Comparison of ENCODE assay signal across 8 mouse cellular contexts in genomic region chr5:24351278-24351677, GRCm38 (mm10). TPM values are rescaled to one million over a fixed set of nuclear protein-coding genes. Genes with fewer than 3 reads are reported as not detected.
DNase-seq lines count a peak whose midpoint lies in the region; ATAC-seq and TF ChIP-seq lines count a peak whose summit lies in the region.

Gene Kcnh2 (minus strand): TSS chr5:24351604.

- 0 out of 2 replicates have a peak, but pooled peaks cover under 1% of the 10 kb centered on the region for H3K36me3 ChIP-seq in E14TG2a.4 (ENCODE audit: insufficient read depth, low read length)
- H3K36me3 ChIP-seq in forebrain, embryonic 13.5 days (ENCODE audit: poor library complexity, severe bottlenecking) = no peaks in the 10 kb centered on the region
- no peaks in the 10 kb centered on the region for H3K36me3 ChIP-seq in intestine, embryonic 16.5 days (ENCODE audit: control insufficient read depth, insufficient read depth, low read length)
- H3K36me3 ChIP-seq in midbrain, embryonic 14.5 days (ENCODE audit: control insufficient read depth, insufficient read depth, low read length) = no peaks in the 10 kb centered on the region; the same call in 1 of the 2 replicates

- no peak for TF ChIP-seq CTCF in E14TG2a.4 (conservative IDR thresholded peaks at IDR 0.05; ENCODE audit: low read length)

- peak within 1 kb of the TSS; percentile 87 for H3K9ac ChIP-seq in forebrain, embryonic 13.5 days
- H3K9ac ChIP-seq in intestine, embryonic 16.5 days (ENCODE audit: low read depth, low read length) = peak within 1 kb of the TSS; percentile 83
- H3K9ac ChIP-seq in midbrain, embryonic 14.5 days (replicated peaks; ENCODE audit: low read length) = peak within 1 kb of the TSS; percentile 91

- peaks cover 63% of the 10 kb centered on the region for H3K4me1 ChIP-seq in E14TG2a.4 (replicated peaks; ENCODE audit: low read depth, low read length)
- peaks cover 53% of the 10 kb centered on the region for H3K4me1 ChIP-seq in forebrain, embryonic 13.5 days
- H3K4me1 ChIP-seq in intestine, embryonic 16.5 days (ENCODE audit: control insufficient read depth, insufficient read depth, low read length) = peaks cover 57% of the 10 kb centered on the region
- peaks cover 56% of the 10 kb centered on the region for H3K4me1 ChIP-seq in midbrain, embryonic 14.5 days (ENCODE audit: control insufficient read depth, insufficient read depth, low read length)

- H3K4me2 ChIP-seq in forebrain, embryonic 13.5 days = peak within 1 kb of the TSS; percentile 94
- peak within 1 kb of the TSS; percentile 94 for H3K4me2 ChIP-seq in intestine, embryonic 16.5 days (ENCODE audit: low read depth, low read length)
- peak within 1 kb of the TSS; percentile 97 for H3K4me2 ChIP-seq in midbrain, embryonic 14.5 days (ENCODE audit: low read length)

- 1% methylated on average over 27 of the region's 53 CpGs for WGBS in forebrain, embryonic 13.5 days
- under 1% methylated on average over 45 of the region's 53 CpGs for WGBS in intestine, embryonic 16.5 days
- 0% methylated on average over 40 of the region's 53 CpGs for WGBS in midbrain, embryonic 14.5 days

- H3K4me3 ChIP-seq in E14TG2a.4 (replicated peaks; ENCODE audit: low read length) = peak within 1 kb of the TSS; percentile 84
- H3K4me3 ChIP-seq in forebrain, embryonic 13.5 days = peak within 1 kb of the TSS; percentile 72
- H3K4me3 ChIP-seq in intestine, embryonic 16.5 days (ENCODE audit: low read length) = peak within 1 kb of the TSS; percentile 76
- peak within 1 kb of the TSS; percentile 82 for H3K4me3 ChIP-seq in midbrain, embryonic 14.5 days (replicated peaks; ENCODE audit: low read depth, low read length)

- H3K27me3 ChIP-seq in E14TG2a.4 (ENCODE audit: insufficient read depth, low read length) = peaks cover 51% of the 10 kb centered on the region
- H3K27me3 ChIP-seq in forebrain, embryonic 13.5 days = peaks cover 23% of the 10 kb centered on the region
- H3K27me3 ChIP-seq in intestine, embryonic 16.5 days (replicated peaks; ENCODE audit: control insufficient read depth, insufficient read depth, low read length) = peaks cover 10% of the 10 kb centered on the region; the same call in 1 of the 2 replicates
- H3K27me3 ChIP-seq in midbrain, embryonic 14.5 days (ENCODE audit: control insufficient read depth, insufficient read depth, low read length) = peaks cover 3% of the 10 kb centered on the region; the same call in 1 of the 2 replicates

- peak; percentile 5; the same call in 1 of the 2 replicates for ATAC-seq in frontal cortex, adult (ENCODE audit: low TSS enrichment)
- ATAC-seq in forebrain, embryonic 13.5 days = no peak
- ATAC-seq in intestine, embryonic 16.5 days = peak; percentile 23
- peak; percentile 41; the same call in 1 of the 2 replicates for ATAC-seq in midbrain, embryonic 14.5 days (ENCODE audit: low FRiP score, low TSS enrichment)

- H3K27ac ChIP-seq in forebrain, embryonic 13.5 days = peak within 1 kb of the TSS; percentile 89
- peak within 1 kb of the TSS; percentile 92 for H3K27ac ChIP-seq in intestine, embryonic 16.5 days (ENCODE audit: low read length)
- peak within 1 kb of the TSS; percentile 95 for H3K27ac ChIP-seq in midbrain, embryonic 14.5 days (replicated peaks; ENCODE audit: low read depth, low read length)

- no peak for DNase-seq in frontal cortex, postnatal 25 days (ENCODE audit: low spot score in 2 of 2)
- no peak for DNase-seq in midbrain, embryonic 14.5 days
- DNase-seq in right cerebral cortex, postnatal 4 days = no peak
- no peak for DNase-seq in thymus, postnatal 36 days

- no peaks in the 10 kb centered on the region for H3K9me3 ChIP-seq in E14TG2a.4 (ENCODE audit: low read length)
- no peaks in the 10 kb centered on the region for H3K9me3 ChIP-seq in forebrain, embryonic 13.5 days (replicated peaks)
- no peaks in the 10 kb centered on the region for H3K9me3 ChIP-seq in intestine, embryonic 16.5 days (ENCODE audit: control insufficient read depth, low read length)
- H3K9me3 ChIP-seq in midbrain, embryonic 14.5 days (ENCODE audit: control insufficient read depth, low read length) = no peaks in the 10 kb centered on the region

RNA-seq across cellular contexts. Expression of gene Kcnh2, which starts in this region (rescaled TPM):
- 4.3 and 6.9 TPM in 2 replicates for polyA plus RNA-seq in forebrain, embryonic 13.5 days (2015; fragmentation: Nextera tagmentation; extraction: Ambion mirVana)
- 3.1 and 5.8 TPM in 2 replicates for polyA plus RNA-seq in intestine, embryonic 16.5 days (2015; fragmentation: Nextera tagmentation; extraction: Ambion mirVana)
- 10.2 and 13.1 TPM in 2 replicates for polyA plus RNA-seq in midbrain, embryonic 14.5 days (2014; fragmentation: Nextera tagmentation; extraction: Ambion mirVana)
